Mouse (Mus musculus) ES-E14 (cell line): ENCODE data around the gene BC016579.

Experiments
- MAFK ChIP-seq: IDR thresholded peaks from 2 replicates; pipeline ENCODE4 v1.6.1; 2014; ENCODE audit warnings: mild to moderate bottlenecking, low read depth, low read length, inconsistent platforms; ENCODE audit not compliant: insufficient read depth
- ZC3H11A ChIP-seq: IDR thresholded peaks from 2 replicates; pipeline ENCODE4 v1.6.1; 2012; ENCODE audit warnings: low read depth, mild to moderate bottlenecking, inconsistent platforms, low read length, borderline replicate concordance

DNA sequence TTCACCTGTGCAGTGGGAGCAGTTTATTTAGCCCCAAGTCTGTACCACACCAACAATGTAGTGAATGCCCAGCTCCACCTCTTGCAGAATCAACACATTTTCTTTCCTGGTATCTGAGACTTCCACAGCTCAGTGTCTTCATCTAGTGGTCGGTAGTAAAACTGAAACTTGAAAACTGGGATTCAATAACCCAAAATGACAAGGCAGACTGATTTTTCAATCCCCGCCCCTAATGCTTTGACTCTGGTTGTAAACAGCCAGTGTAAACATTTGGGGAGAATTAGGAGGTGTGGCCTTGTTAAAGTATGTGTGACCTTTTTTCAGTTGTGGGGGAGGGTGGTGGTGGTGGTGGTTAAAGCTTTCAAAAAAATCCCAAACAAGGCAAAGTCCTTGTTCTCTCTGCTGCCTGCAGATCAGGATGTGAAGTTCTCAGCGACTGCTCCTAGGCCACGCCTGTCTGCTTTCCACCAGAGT lies 45.4 kb downstream of the BC016579 start:
- TF ChIP-seq ZC3H11A (no peak), MAFK (no peak)
